Mouse (Mus musculus) cerebellum, postnatal 4 days (tissue): Measurements from ENCODE around the gene Mmab.

Experiments
- DNase-seq, 2 experiments: peaks; one replicate each; pipeline ENCODE4 v3.0.0; 2022; ENCODE audit warnings: low spot score in 2 of 2, mixed read lengths in 1 of 2

Gene Mmab

DNA sequence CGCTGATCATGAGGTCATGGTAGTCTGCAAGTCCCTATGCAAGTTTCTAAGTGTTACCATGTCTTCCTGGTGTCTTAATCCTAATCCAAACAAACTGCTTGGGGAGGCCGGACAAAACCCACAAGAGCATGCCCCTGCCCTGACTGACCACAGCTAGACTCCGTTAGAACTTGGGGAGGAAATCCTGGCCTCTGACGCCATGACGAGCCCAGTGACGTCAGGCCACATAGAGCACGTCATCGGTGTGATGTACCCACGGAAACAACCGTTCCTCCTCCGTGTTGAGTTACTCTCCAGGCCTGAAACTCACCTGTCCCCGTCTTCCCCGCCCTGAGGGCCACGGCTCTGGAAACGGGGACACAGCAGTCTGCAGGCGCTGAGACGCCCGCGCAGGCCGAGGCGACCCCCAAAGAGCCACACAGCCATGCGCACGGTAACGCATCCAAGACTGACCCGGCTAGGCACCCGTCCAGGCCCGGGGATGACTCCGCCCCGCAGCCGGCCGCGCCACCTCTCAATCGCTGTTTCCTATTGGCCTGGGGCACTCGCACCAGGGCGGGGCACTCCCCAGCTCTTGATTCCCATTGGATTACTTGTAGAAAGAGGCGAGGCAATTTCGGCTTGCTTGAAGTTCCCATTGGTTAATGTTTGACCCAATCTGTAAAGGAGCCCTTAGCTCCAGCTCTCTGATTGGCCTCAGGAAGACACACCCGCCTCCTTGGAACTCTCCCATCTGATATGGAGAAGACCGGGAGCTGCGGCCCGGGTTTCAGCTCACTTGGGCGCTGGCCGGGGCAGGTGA lies at the start of gene Mmab, which contains the start of gene Mvk:
Mmab (minus strand) TSS at position 495 of the 802 bp plus-strand sequence.
Mvk (plus strand) TSS at position 704 of the 802 bp plus-strand sequence.
- DNase-seq = peak; percentile 98 to 99

DNA sequence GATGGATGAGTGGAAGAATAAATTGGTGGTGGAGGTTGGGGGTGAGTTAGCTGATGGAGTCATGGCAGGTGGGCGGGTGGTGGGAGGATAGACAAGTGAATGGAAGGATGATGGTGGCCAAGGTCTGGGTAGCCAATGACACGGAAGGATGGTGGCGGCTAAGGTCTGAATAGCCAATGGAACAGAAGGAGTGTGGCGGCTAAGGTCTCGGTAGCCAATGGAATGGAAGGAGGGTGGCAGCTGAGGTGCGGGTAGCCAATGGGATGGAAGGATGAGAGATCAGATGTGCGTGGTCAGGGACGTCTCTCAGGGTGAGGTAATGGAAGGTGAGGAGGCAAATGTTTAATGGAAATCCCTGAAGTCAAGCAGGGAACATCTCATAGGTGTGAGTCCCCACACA lies 46.4 kb upstream of the Mmab start:
- no peak for DNase-seq

DNA sequence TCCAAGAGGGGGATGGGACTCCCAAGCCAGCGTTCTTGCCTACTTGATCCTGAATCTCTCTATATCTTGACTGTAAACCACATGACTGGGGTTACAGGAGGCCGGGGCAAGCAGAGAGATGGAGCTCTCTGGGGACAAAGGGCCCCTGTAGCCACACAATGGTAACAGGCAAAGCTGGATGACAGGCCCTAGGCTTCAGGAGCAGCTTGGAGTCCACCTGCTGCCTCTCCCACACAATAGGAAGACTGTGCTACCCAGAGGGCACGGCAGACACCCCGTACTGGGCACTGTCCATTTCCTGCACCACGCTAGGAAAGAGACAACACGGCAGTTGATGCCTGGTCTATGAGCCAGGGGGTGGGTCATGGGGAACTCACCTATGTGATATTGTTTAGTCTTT lies 45.7 kb upstream of the Mmab start:
- DNase-seq = no peak

DNA sequence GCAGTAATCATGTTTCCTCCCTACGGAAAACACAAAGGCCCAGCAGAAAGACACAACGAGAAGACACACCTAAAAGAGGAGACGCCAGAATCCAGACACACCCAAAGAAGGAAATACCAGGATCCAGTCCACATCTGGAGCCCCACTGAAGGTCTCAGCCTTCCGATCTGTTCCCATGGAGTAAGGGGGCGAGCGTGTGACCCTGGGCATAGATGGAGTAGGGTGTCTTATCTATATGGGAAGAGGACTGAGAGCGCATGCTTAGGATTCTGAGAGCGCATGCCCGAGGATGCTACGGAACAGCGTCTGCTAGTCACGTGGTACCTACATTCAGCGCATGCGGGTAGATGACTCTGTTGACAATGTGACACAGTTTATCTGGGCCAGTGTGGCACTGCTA lies 41.8 kb upstream of the Mmab start:
- DNase-seq = no peak

DNA sequence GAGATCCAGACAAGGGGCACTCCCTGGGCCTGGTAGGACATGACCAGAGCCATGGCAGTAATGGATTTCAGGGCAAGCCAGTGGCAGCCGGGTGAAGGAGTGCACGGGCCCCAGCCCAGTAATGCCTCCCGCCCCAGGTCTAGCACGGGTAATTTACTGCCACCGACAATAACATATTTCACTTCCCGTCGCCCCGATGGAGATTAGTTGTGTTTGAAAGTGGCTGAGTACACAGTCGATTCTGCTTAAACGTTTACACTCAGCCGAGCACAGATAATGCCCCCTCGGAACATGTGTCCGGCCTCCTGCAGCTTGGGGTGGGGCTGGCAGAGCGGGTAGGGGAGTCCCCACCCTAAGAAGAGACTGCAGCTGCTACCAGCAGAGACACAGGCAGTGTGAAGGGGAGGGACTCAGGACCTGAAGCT lies 38.7 kb upstream of the Mmab start:
- no peak for DNase-seq

DNA sequence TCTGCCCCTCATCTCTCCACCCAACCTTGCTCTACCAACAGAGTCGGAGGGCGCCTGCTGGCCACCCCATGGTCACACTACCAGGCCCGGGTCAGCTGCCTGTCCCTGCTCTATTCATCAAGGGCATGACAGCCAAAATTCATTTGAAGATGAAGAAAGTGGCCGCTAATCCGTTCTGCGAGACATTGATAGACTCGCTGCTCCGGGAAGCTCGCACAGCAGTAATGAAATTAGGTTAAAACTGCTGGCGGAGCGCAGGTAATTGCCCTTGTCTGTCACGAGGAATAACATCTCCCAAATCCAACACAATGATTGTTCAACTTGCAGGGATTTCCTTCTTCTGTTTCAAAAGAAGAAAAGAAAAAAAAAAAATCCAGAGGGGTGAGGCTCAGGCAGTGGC lies 34.4 kb upstream of the Mmab start:
- no peak for DNase-seq

DNA sequence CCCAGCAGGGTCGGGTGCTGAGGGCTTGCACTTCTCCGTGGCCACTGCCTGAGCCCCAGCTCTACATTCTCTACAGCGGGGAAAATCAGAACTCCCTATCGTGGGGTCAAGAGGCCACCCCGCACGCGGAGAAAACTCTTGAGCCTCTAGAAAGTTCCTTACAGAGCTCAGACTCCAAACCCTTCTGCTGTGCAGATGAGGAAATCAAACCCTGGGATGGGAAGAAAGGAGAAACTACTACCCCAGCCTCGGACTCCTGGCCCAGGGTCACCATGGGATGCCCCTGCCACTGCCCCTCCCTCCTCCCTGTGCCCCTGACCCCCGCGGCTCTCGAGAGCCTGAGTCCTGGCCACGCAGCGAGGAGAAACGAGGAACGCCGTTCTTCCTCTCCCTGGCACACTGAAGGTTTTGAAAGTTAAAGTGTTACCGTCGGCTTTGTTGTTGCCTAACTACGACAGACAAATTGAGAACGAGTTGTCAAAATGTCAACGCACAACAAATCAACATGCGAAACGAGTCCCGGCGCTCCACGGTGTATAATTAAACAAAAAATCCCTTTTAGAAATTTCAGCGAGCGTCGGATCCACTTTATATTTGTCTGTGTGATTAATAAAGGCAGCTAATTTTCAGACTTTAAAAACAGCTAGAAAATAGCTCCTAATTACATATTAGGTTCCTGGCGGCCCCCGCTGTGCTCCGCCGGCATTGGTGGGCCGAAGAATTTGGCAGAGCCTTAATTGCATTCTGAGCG lies 31.1 kb upstream of the Mmab start:
- DNase-seq = no peak

DNA sequence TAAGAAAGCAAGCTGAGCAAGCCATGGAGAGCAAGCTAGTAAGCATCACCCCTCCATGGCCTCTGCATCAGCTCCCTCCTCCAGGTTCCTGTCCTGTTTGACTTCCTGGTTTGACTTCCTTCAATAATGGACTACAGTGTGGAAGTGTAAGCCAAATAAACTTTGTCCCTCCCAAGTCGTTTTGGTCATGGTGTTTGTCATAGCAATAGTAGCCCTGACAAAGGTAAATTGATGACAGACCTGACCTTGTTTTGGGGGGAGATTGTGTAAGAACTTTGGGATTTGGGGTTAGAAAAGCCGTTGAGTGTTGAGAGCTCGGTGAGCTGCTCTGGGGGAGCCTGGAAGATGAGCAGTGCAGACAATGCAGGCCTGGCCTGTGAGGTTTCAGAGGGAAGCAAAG lies 26.5 kb upstream of the Mmab start:
- DNase-seq = no peak

DNA sequence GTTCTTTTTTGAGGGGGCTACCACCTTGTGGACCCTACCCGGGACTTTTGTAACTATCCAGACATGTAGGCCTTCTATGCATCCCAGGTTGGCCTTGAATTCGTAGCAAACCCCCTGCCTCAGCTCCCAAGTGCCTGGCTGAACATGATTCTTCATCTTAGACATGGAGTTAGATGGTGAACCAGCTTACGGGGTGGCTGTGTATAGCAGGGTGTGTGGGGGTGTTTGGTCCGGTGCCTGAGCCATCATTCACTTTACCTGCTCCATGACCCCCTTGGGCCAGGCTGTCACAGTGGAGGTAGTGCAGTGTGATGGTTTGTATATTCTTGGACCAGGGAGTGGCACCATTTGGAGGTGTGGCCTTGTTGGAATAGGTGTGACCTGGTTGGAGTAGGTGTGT lies 24.1 kb upstream of the Mmab start:
- DNase-seq = no peak

DNA sequence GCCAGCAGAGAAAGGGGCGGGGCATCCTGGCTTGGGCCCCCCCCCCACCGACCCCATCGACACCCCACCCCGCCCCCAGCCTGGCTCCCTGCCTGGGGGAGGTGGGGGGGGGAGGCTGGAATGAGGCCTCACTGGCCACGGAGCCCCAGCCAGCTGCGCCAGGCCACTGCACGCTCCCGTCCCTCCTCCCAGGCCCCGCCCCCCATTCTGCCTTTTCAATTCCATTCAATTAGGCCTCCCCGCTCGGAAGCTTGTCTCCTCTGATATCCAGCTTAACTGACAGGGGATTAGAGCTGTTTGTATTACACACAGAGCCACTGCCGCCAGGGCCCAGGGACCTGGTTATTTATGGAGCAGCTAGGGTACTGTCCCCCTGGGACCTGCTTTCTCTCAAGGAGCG lies 23.6 kb upstream of the Mmab start:
- DNase-seq = peak; percentile 49 to 79

DNA sequence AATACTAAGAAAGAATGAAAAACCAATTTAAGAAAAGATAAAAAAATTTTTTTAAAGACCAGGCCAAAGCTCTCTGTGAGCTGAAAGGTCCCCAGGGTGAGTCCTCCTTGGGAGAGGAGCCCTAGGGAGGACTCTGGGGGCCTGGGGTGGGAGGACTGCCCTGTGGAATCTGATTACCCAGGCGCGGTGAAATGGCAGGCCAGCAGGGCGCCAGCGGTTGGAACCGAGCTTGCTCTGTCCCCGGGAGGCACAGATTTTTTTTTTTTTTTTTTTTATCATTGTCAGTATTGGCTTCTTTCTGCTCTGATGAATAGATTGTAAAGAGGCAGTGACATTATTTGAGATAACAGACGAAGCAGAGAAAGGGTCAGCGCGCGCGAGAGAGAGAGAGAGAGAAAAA lies 23.2 kb upstream of the Mmab start:
- no peak for DNase-seq

DNA sequence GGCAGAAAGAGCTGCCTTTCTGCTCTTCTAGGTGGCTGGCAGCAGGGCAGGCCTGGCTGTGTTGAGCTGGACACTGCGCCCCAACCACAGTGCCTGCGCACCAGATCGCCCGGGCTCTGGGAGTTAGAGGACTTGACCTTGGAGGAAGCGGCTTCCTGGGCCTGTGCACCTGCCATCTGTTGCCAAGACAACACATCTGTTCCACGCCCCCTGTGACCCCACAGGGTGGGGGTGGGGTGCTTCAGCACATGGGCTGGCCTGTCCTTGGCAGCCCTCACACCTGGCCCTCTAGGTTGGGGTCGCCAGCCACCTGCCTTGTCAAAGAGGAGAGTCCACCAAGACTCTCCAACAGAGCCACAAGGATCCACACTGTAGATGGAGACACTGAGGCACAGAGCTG lies 21.8 kb upstream of the Mmab start:
- no peak for DNase-seq

DNA sequence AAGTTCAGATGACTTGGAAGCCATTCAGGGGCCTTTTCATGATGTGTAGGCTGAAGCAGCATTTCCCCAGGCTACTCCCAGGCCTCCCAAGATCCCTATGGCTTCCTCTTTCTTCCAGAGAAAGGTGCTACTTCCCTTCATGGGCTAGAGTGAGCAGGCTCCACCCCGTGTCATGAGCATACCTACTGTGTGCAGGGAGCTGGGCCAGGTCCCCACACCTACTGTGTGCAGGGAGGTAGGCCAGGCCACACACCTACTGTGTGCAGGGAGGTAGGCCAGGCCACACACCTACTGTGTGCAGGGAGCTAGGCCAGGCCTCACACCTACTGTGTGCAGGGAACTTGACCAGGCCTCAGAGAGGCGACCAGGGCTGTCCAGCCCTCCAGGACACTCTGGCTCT lies 20.7 kb upstream of the Mmab start:
- DNase-seq = no peak

DNA sequence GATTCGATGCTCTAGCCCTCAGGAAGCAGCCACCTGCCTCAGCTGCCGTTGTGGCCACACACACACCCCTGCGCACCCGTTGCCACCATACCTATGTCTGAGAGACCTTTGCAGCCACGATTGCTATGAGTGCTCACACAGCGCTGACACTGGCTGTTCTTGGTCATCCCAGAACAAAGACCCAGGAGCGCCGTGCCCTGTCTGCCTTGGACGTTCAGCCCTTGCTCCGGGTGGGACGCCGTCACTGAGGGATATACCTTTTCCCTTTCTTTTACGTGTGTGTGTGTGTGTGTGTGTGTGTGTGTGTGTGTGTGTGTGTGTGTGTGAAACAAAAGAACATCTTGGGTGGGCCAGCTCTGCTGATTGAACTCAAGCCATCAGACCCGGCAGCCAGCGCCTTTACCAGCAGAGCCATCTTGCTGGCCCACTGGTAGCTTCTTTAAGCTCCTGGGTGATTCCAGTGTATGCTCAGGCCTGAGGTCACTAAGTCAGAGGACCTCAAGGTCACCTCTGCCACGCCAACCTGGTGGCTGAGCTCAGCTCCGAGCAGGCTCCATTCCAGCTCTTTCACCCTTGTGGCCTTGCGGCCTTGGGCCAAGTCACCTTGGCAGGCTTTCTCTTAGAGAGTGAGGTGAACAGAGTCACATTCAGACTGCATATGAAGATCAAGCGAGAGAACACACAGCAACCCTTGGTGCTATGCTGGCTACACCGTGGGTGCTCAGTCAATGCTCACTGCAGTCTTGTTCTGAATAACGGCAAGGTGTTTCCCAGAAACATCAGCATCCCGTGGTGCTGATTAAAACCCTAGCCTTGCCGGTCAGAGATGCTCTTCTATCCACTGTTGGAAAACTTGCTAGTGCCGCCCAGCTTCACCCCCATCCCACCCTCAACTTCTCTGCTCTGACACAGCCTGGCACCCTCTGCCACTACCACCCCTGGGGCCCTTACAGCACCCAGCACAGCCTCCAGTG lies 18.5 kb upstream of the Mmab start:
- no peak for DNase-seq

DNA sequence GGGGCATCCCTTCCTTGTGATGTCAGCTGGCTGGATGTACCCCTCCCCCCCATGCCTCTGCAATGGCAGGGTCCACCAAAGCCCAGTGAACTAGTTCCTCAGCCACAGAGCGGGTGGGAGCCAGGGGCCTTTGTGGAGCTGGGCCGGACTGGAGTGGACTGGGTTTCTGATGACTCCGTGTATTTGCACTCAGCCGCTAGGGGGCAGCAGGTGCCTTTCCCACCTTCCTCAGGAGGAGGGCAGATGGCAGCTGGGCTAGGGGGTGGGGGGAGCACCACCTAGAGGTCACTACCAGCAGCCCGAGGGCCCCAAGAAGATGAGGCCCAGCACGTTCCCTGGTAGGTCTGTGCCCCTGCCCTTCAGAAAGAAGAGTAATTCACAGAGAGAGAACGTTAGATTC lies 17.4 kb upstream of the Mmab start:
- peak; percentile 71 to 85 for DNase-seq

DNA sequence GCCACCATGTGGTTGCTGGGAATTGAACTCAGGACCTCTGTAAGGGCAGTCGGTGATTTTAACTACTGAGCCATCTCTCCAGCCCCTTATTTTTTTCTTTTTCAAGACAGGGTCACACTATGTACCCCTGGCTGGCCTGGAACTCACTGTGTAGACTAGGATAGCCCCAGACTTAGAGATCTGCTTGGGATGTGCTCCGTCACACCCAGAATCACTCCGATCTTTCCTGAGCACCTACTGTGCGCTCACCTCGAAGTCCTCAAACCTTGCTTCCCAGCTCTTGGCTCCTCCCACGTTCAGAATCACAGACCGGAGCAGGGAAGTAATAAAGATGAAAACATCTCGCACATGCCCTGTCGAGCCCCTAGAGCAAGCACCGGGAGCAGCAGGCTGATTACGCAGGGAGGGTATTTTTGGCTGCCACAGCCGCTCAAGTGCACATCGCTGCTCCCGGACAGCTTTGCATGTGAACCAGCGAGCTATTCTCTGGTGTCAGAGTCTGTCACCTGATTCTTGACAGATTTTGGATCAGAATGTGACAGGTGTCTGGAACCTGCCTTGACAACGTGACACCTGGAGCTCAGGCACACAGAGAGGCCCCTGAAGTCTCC lies 13.2 kb upstream of the Mmab start:
- DNase-seq = no peak

DNA sequence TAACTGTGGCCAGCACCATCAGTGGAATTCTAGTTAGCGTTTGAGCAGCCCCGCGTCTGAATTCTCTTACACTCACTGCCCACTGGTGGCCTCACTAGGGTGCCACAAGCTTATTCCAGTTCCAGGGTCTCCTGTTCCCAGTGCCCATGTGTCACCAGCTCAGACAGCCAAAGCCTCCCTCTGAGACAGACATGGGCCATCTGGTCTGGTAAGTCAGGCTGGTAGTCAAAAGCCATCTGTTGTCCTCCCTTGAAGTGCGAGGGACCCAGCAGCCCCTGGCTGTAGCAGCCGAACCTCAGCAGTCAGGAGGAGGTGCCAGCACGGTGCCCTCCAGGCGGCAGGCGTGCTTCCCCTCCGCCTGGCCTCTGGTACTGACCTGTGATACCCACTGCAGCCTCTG lies 12.4 kb upstream of the Mmab start:
- DNase-seq = peak in 1 of 2 experiments; percentile 63

DNA sequence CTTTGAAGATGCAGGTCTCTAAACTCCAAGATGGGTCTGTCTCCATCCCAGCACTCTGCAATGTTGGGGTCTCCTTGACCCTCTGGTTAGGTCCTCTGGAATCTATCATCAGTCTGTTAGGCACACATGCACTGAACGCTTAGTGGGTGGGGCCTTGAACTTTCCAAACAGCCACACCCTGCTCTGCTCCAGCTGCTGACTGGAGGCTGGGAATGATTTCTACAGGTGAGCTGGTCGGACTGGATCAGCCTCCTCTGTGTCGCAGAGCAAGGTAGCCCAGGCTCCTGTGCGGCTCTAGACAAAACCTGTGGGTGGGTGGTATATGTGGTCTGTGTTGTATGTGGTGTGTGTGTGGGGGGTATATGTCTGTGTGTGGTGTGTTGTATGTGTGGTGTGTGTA lies 5.2 kb upstream of the Mmab start:
- DNase-seq = no peak

DNA sequence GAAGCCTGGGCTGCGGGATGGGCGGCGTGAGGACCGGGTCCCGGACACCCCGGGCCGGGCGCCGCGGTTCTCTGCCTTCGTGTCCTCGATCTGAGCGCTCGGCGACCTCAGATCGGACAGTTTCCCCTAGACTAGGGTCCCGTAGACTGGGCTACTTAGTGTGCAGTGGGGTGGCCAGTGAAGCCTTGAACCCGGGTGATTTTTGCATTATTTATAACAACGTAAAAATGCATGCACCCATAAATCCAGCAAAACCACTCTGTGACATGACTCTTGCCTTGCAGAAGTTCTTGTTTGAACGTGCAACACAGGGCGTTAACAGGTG lies 470 bp upstream of the Mmab start:
- no peak for DNase-seq

DNA sequence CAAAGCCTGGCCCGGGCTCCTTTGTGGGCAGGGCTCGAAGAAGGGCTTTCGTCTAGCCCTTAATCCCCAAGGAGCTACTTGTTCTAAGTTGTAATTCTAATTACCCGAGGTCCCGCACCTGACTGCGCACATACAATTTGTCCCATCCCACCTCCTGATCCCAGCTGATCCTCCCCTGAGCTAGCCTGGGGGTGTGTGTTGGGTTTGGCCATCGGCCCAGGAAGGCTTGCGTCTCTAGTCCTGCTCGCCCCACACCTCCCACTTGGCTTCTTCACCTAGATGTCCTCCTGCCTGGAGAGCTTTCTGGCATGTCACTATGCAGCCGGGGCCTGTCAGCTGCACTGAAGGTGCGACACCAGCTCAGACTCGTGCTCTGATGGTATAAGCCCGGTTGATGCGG lies 8.3 kb downstream of the Mmab start:
- DNase-seq = no peak

DNA sequence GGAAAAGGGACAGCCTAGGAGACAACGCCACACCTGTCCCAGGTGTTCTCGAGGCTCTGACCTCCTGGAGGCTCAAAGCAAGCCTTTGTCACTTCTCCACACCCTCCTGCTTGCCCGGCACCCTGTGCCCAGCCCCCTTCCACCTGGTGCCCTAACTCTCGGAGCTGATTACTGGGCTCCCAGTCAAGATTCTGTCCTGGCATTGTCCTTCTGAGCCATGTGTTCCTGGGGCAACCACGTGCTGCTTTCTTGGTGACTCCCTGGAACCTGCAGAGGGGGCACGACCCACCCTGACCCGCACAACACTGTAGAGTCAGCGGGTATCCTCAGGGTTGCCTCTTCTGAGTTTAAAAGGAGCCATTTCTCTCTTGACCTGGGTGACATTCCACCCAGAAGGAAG lies 9.5 kb downstream of the Mmab start:
- DNase-seq = no peak

DNA sequence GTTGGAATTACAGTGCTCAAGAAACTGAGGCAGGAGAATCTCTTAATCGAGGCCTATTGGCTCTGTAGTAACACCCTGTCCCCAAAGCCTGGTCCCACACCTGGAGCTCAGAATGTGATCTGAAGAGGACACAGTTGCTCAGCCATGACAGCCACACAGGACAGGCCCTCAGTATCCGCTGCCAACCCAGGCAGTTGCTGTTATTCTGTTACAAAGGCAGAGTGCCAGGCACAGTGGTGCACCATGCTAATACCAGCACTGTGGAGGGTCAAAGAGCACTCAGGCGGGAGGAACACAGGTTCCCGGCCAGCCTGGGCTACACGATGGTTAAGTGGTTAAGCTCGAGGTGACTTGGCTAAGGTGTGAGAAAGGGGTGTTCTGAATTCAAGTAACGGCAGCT lies 14.1 kb downstream of the Mmab start:
- no peak for DNase-seq
